Mouse (Mus musculus) myocyte (in vitro differentiated cells): ENCODE results near the gene 1700001J03Rik.

Experiments used
- E2F4 ChIP-seq: IDR thresholded peaks from one replicate; pipeline ENCODE4 v1.6.1; 2011; ENCODE audit warnings: mild to moderate bottlenecking, control low read depth, moderate library complexity; ENCODE audit not compliant: insufficient read depth
- MYOD1 ChIP-seq, 3 experiments: IDR thresholded peaks; one replicate each; pipeline ENCODE4 v1.6.1; 2011; ENCODE audit warnings: control low read depth in 2 of 3, low read depth in 2 of 3, mild to moderate bottlenecking in 2 of 3, moderate library complexity in 1 of 3; ENCODE audit not compliant: insufficient read length in 2 of 3, control insufficient read depth in 1 of 3
- MYOG ChIP-seq, 3 experiments: IDR thresholded peaks; one replicate each; pipeline ENCODE4 v1.6.1; 2011; ENCODE audit warnings: control low read depth in 2 of 3, low read depth in 2 of 3, mild to moderate bottlenecking in 2 of 3; ENCODE audit not compliant: insufficient read length in 2 of 3, control insufficient read depth in 1 of 3, insufficient read depth in 1 of 3
- POLR2A ChIP-seq: IDR thresholded peaks from one replicate; pipeline ENCODE4 v1.6.1; 2011; ENCODE audit warnings: low read depth, mild to moderate bottlenecking, control low read depth, moderate library complexity; ENCODE audit not compliant: insufficient read length
- POLR2AphosphoS2 ChIP-seq: IDR thresholded peaks from one replicate; pipeline ENCODE4 v1.6.1; 2011; ENCODE audit warnings: low read depth, control low read depth; ENCODE audit not compliant: insufficient read length
- TCF12 ChIP-seq: IDR thresholded peaks from one replicate; pipeline ENCODE4 v1.6.1; 2011; ENCODE audit warnings: mild to moderate bottlenecking, control low read depth; ENCODE audit not compliant: poor library complexity, insufficient read depth, severe bottlenecking
- USF1 ChIP-seq: IDR thresholded peaks from one replicate; pipeline ENCODE4 v1.6.1; 2011; ENCODE audit warnings: low read depth, mild to moderate bottlenecking, control low read depth, moderate library complexity

- TF ChIP-seq POLR2AphosphoS2 (no peak), POLR2A (no peak), USF1 (no peak), TCF12 (no peak), E2F4 (no peak), MYOG (IDR thresholded peaks at IDR 0.05; ENCODE audit: control insufficient read depth in 1 of 3, insufficient read depth in 1 of 3, insufficient read length in 2 of 3, low read depth in 2 of 3) (no peak), MYOD1 (IDR thresholded peaks at IDR 0.05; ENCODE audit: control insufficient read depth in 1 of 3, insufficient read length in 2 of 3, low read depth in 2 of 3) (no peak)
Observed at GRCm38 (mm10) chr5:146205537-146205936, 20.4 kb upstream of the 1700001J03Rik start.
